Mouse (Mus musculus) midbrain, embryonic 11.5 days (tissue): ENCODE results near the gene Fli1. TPM values are rescaled to one million over a fixed set of nuclear protein-coding genes. Genes with fewer than 3 reads are reported as not detected.

Source experiments
- ATAC-seq: fragments of 200-750 bp; cut with Nextera tagmentation; 2 replicates; pipeline ENCODE4 v1.8.0; 2017; ENCODE audit warnings: moderate TSS enrichment, moderate library complexity; ENCODE audit not compliant: low FRiP score
- DNase-seq: peaks from one replicate; pipeline ENCODE4 v3.0.0; 2015; ENCODE audit warnings: low spot score; ENCODE audit errors: missing footprints
- H3K27ac ChIP-seq: fragments of 300-500 bp; sonication (generic); 2 replicates; pipeline ENCODE4 v1.5.1; 2014; ENCODE audit warnings: low read depth, low read length
- H3K27me3 ChIP-seq: fragments of 300-500 bp; sonication (generic); 2 replicates; pipeline ENCODE4 v1.6.1; 2014; ENCODE audit warnings: mild to moderate bottlenecking, low read length, moderate library complexity, mixed read lengths; ENCODE audit not compliant: control insufficient read depth, insufficient read depth
- H3K36me3 ChIP-seq: fragments of 300-500 bp; sonication (generic); 2 replicates; pipeline ENCODE4 v1.6.1; 2014; ENCODE audit warnings: mild to moderate bottlenecking, low read length, moderate library complexity, mixed read lengths; ENCODE audit not compliant: control insufficient read depth, insufficient read depth
- H3K4me1 ChIP-seq: fragments of 300-500 bp; sonication (generic); 2 replicates; pipeline ENCODE4 v1.6.1; 2014; ENCODE audit warnings: low read length; ENCODE audit not compliant: control insufficient read depth, insufficient read depth
- H3K4me2 ChIP-seq: fragments of 300-500 bp; sonication (generic); 2 replicates; pipeline ENCODE4 v1.6.1; 2014; ENCODE audit warnings: mild to moderate bottlenecking, moderate library complexity
- H3K4me3 ChIP-seq: fragments of 300-500 bp; sonication (generic); 2 replicates; pipeline ENCODE4 v1.5.1; 2014; ENCODE audit warnings: low read depth, low read length
- H3K9ac ChIP-seq: fragments of 300-500 bp; sonication (generic); 2 replicates; pipeline ENCODE4 v1.6.1; 2014; ENCODE audit warnings: low read length
- H3K9me3 ChIP-seq: fragments of 300-500 bp; sonication (generic); 2 replicates; pipeline ENCODE4 v1.6.1; 2016; ENCODE audit warnings: low read length; ENCODE audit not compliant: control insufficient read depth
- WGBS: fragments of 180-500 bp; shearing (Covaris S2); extraction: QIAGEN DNeasy Blood & Tissue Kit; methylation state at CpG from one replicate; pipeline ENCODE4 v1.1.7; 2014; 5-methylcytosine and 5-hydroxymethylcytosine counted together
- polyA plus RNA-seq: library from polyadenylated mRNA; unstranded; fragments of >200 nt; fragmentation: Nextera tagmentation; extraction: Ambion mirVana; gene quantifications from 2 replicates; pipeline ENCODE4 v1.2.1, GENCODE M21; 2014

Fli1 gene
- polyA plus RNA-seq, 1 experiment from 2014 or later, result 12.6 TPM

- Histone ChIP-seq H3K4me2 (no peak overlapping the region), H3K9ac (no peak overlapping the region), H3K36me3 (no peaks in the 10 kb centered on the region), H3K4me3 (no peak overlapping the region), H3K27me3 (no peaks in the 10 kb centered on the region), H3K9me3 (no peaks in the 10 kb centered on the region), H3K27ac (no peak overlapping the region), H3K4me1 (no peaks in the 10 kb centered on the region; the same call in 1 of the 2 replicates)
- 73% methylated on average over 4 of the region's 4 CpGs for WGBS
- DNase-seq (no peak), ATAC-seq (no peak)
Observed at GRCm38 (mm10) chr9:32503423-32503822, 39.2 kb downstream of the Fli1 start.

- DNase-seq (peak; percentile 66), ATAC-seq (no peak)
- H3K4me3 ChIP-seq, result no peak overlapping the region
- no peaks in the 10 kb centered on the region for H3K27me3 ChIP-seq
- no peaks in the 10 kb centered on the region for H3K36me3 ChIP-seq
- WGBS, result 90% methylated on average over 11 of the region's 11 CpGs
- H3K4me2 ChIP-seq, result no peak overlapping the region
- H3K27ac ChIP-seq, result no peak overlapping the region
- H3K4me1 ChIP-seq, result no peaks in the 10 kb centered on the region; the same call in 1 of the 2 replicates
- H3K9me3 ChIP-seq, result no peaks in the 10 kb centered on the region
- no peak overlapping the region for H3K9ac ChIP-seq
Observed at GRCm38 (mm10) chr9:32502256-32503010, 40.2 kb downstream of the Fli1 start.

- Histone ChIP-seq H3K27me3 (no peaks in the 10 kb centered on the region), H3K4me3 (no peak overlapping the region), H3K27ac (no peak overlapping the region), H3K9me3 (no peaks in the 10 kb centered on the region), H3K9ac (no peak overlapping the region), H3K36me3 (no peaks in the 10 kb centered on the region), H3K4me1 (no peaks in the 10 kb centered on the region), H3K4me2 (no peak overlapping the region)
- no peak for DNase-seq
- ATAC-seq, result no peak
- WGBS, result 91% methylated on average over 8 of the region's 8 CpGs
Observed at GRCm38 (mm10) chr9:32500886-32501285, 41.8 kb downstream of the Fli1 start.

GRCm38 (mm10) chr9:32500063-32500462, 42.6 kb downstream of the Fli1 start:
- Histone ChIP-seq H3K4me1 (no peaks in the 10 kb centered on the region; the same call in 1 of the 2 replicates), H3K4me2 (no peak overlapping the region), H3K9ac (no peak overlapping the region), H3K27me3 (no peaks in the 10 kb centered on the region), H3K27ac (no peak overlapping the region), H3K9me3 (no peaks in the 10 kb centered on the region), H3K36me3 (no peaks in the 10 kb centered on the region), H3K4me3 (no peak overlapping the region)
- 84% methylated on average over 5 of the region's 5 CpGs for WGBS
- DNase-seq, result peak; percentile 39
- ATAC-seq, result no peak

- Histone ChIP-seq H3K9ac (no peak overlapping the region), H3K27me3 (no peaks in the 10 kb centered on the region), H3K4me1 (no peaks in the 10 kb centered on the region; the same call in 1 of the 2 replicates), H3K4me2 (no peak overlapping the region), H3K9me3 (no peaks in the 10 kb centered on the region), H3K4me3 (no peak overlapping the region), H3K36me3 (no peaks in the 10 kb centered on the region), H3K27ac (no peak overlapping the region)
- WGBS, result 72% methylated on average over 6 of the region's 6 CpGs
- no peak for DNase-seq
- ATAC-seq, result no peak
Observed at GRCm38 (mm10) chr9:32499469-32499868, 43.2 kb downstream of the Fli1 start.

GRCm38 (mm10) chr9:32495643-32495997, 47.0 kb downstream of the Fli1 start:
- no peak for DNase-seq
- no peak overlapping the region for H3K27ac ChIP-seq

GRCm38 (mm10) chr9:32494891-32495642, 47.6 kb downstream of the Fli1 start:
- H3K4me3 ChIP-seq, result no peak overlapping the region
- no peak overlapping the region for H3K9ac ChIP-seq
- no peaks in the 10 kb centered on the region for H3K27me3 ChIP-seq
- no peak overlapping the region for H3K4me2 ChIP-seq
- no peak for ATAC-seq
- no peak for DNase-seq
- H3K27ac ChIP-seq, result no peak overlapping the region
- no peaks in the 10 kb centered on the region for H3K36me3 ChIP-seq
- H3K4me1 ChIP-seq, result no peaks in the 10 kb centered on the region; the same call in 1 of the 2 replicates
- no peaks in the 10 kb centered on the region for H3K9me3 ChIP-seq
- 33% methylated on average over 8 of the region's 8 CpGs for WGBS

More at GRCm38 (mm10) chr9:32495643-32495997, 47.0 kb downstream of the Fli1 start:
- Histone ChIP-seq H3K4me3 (no peak overlapping the region), H3K9me3 (no peaks in the 10 kb centered on the region), H3K9ac (no peak overlapping the region), H3K27me3 (no peaks in the 10 kb centered on the region), H3K4me2 (no peak overlapping the region), H3K36me3 (no peaks in the 10 kb centered on the region), H3K4me1 (no peaks in the 10 kb centered on the region; the same call in 1 of the 2 replicates)
- 42% methylated on average over 7 of the region's 7 CpGs for WGBS
- ATAC-seq, result no peak

- no peak for ATAC-seq
- no peak overlapping the region for H3K9ac ChIP-seq
- no peaks in the 10 kb centered on the region for H3K9me3 ChIP-seq
- H3K36me3 ChIP-seq, result no peaks in the 10 kb centered on the region
- H3K27me3 ChIP-seq, result no peaks in the 10 kb centered on the region
- no peak overlapping the region for H3K27ac ChIP-seq
- no peaks in the 10 kb centered on the region; the same call in 1 of the 2 replicates for H3K4me1 ChIP-seq
- 93% methylated on average over 4 of the region's 4 CpGs for WGBS
- H3K4me2 ChIP-seq, result no peak overlapping the region
- no peak for DNase-seq
- no peak overlapping the region for H3K4me3 ChIP-seq
Observed at GRCm38 (mm10) chr9:32493588-32494423, 48.9 kb downstream of the Fli1 start.
